Mouse (Mus musculus) myocyte (in vitro differentiated cells): ENCODE measurements around the gene Rgs3.

Experiments used
- CEBPB ChIP-seq: IDR thresholded peaks from 2 replicates; pipeline ENCODE4 v1.6.1; 2011; ENCODE audit warnings: mild to moderate bottlenecking, moderate library complexity; ENCODE audit not compliant: poor library complexity, insufficient read depth, severe bottlenecking
- POLR2A ChIP-seq: IDR thresholded peaks from one replicate; pipeline ENCODE4 v1.6.1; 2011; ENCODE audit warnings: low read depth, mild to moderate bottlenecking, control low read depth, moderate library complexity; ENCODE audit not compliant: insufficient read length
- USF1 ChIP-seq: IDR thresholded peaks from one replicate; pipeline ENCODE4 v1.6.1; 2011; ENCODE audit warnings: low read depth, mild to moderate bottlenecking, control low read depth, moderate library complexity

- TF ChIP-seq POLR2A = no peak
- no peak for TF ChIP-seq CEBPB
- TF ChIP-seq USF1 = no peak
Observed at GRCm38 (mm10) chr4:62600549-62600948, 40.9 kb downstream of the Rgs3 start.
